Mouse (Mus musculus): ENCODE measurements around the gene Diaph3. TPM values are rescaled to one million over a fixed set of nuclear protein-coding genes. Genes with fewer than 3 reads are reported as not detected.

Gene Diaph3
- 18.5 and 22.9 TPM in 2 replicates for polyA plus RNA-seq (2014; fragmentation: Nextera tagmentation; extraction: Ambion mirVana)

DNA sequence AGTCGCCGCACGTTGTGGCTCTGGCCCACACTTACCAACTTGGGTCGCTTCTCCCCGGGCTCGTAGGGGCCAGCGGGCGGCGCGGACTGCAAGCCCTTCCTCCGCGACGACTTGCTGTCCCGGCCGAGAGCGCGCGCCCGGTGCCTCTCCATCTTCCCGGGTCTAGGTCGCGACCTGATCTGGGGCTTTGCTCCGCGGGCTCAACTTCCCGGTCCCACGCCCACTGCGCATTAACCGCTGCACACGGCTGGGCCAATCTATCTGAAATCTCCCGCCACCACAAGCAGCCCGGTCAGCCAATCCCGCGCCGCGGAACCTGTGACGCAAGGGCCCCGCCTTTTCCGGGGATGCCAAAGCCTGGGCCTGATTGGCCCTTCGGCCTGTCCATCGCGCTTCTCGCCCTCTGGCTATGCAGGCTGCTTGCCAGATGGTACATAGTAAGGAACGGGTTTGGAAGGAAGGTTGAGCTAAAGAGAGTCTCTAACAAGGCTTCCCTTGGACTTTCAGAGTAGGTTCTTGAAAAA lies at the start of gene Diaph3:
Gene Diaph3, minus strand, starts transcription at position 273 of the 524 bp plus-strand sequence.
- Histone ChIP-seq H3K4me1 (replicated peaks; ENCODE audit: control insufficient read depth, insufficient read depth, low read length) (no peaks in the 10 kb centered on the region; the same call in 1 of the 2 replicates), H3K4me2 (peak within 1 kb of the TSS; percentile 76), H3K36me3 (ENCODE audit: control insufficient read depth, insufficient read depth, low read length) (no peaks in the 10 kb centered on the region; the same call in 1 of the 2 replicates), H3K27me3 (replicated peaks; ENCODE audit: control insufficient read depth, insufficient read depth, low read length) (no peaks in the 10 kb centered on the region), H3K9ac (ENCODE audit: low read depth, low read length) (peak within 1 kb of the TSS; percentile 89), H3K4me3 (ENCODE audit: low read depth, low read length) (peak within 1 kb of the TSS; percentile 84), H3K27ac (ENCODE audit: low read depth, low read length) (peak within 1 kb of the TSS; percentile 56; the same call in 1 of the 2 replicates), H3K9me3 (ENCODE audit: control insufficient read depth, low read length) (no peaks in the 10 kb centered on the region)
- ATAC-seq (replicated peaks; ENCODE audit: low FRiP score), result peak; percentile 100
- DNase-seq (ENCODE audit: low spot score), result peak; percentile 98
- under 1% methylated on average over 43 of the region's 43 CpGs for WGBS

DNA sequence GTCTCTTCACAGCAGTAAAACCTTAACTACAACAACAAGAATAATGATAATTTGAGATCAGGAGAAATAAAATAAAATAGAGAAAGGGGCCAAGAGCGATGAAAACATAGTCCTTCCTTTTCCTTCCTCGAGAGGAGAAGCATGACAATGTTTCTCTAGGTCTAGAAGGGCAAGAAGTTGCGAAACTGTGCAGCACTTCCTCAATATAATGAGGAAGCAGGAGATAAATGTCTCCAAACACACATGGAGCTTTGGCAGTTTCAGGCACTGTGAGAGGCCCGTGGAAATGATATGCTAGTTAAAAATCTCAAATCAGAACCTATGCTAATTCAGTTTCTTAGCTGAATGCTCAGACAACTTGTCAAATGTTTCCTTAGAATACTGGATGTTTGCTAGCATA lies 49.6 kb upstream of the Diaph3 start:
- ATAC-seq (replicated peaks; ENCODE audit: low FRiP score) (no peak), DNase-seq (ENCODE audit: low spot score) (no peak)
- H3K4me3 ChIP-seq (ENCODE audit: low read depth, low read length), result no peak overlapping the region
- no peak overlapping the region for H3K27ac ChIP-seq (ENCODE audit: low read depth, low read length)
- H3K4me2 ChIP-seq, result no peak overlapping the region
- no peak overlapping the region for H3K9ac ChIP-seq (ENCODE audit: low read depth, low read length)
- H3K36me3 ChIP-seq (ENCODE audit: control insufficient read depth, insufficient read depth, low read length), result no peaks in the 10 kb centered on the region
- no peaks in the 10 kb centered on the region for H3K4me1 ChIP-seq (replicated peaks; ENCODE audit: control insufficient read depth, insufficient read depth, low read length)
- no peaks in the 10 kb centered on the region for H3K27me3 ChIP-seq (replicated peaks; ENCODE audit: control insufficient read depth, insufficient read depth, low read length)
- H3K9me3 ChIP-seq (ENCODE audit: control insufficient read depth, low read length), result no peaks in the 10 kb centered on the region
- WGBS, result 43% methylated on average over 4 of the region's 4 CpGs

DNA sequence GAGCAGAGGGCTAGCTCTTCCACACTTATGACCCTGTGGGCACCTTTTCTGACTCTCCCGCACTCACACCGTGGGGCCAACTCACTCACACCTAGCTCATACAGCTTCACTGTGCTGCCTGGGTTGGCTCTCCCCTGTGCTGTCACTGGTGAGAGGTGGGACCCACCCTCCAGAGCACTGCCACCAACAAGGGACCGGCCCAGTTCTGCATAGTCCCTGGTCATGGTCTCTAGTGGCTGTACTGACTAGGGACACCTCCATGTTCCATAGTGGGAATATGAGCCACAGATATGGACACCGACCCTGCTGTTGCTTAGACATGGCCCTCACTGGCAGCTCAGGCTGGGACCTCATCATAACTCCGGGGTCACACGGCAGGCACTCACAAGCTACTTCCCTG lies 30.5 kb upstream of the Diaph3 start:
- H3K9ac ChIP-seq (ENCODE audit: low read depth, low read length), result no peak overlapping the region
- WGBS, result 93% methylated on average over 6 of the region's 6 CpGs
- H3K36me3 ChIP-seq (ENCODE audit: control insufficient read depth, insufficient read depth, low read length), result no peaks in the 10 kb centered on the region
- H3K9me3 ChIP-seq (ENCODE audit: control insufficient read depth, low read length), result no peaks in the 10 kb centered on the region
- no peaks in the 10 kb centered on the region for H3K27me3 ChIP-seq (replicated peaks; ENCODE audit: control insufficient read depth, insufficient read depth, low read length)
- no peak for DNase-seq (ENCODE audit: low spot score)
- no peak overlapping the region for H3K4me2 ChIP-seq
- no peak overlapping the region for H3K27ac ChIP-seq (ENCODE audit: low read depth, low read length)
- no peak overlapping the region for H3K4me3 ChIP-seq (ENCODE audit: low read depth, low read length)
- ATAC-seq (replicated peaks; ENCODE audit: low FRiP score), result no peak
- H3K4me1 ChIP-seq (replicated peaks; ENCODE audit: control insufficient read depth, insufficient read depth, low read length), result no peaks in the 10 kb centered on the region

DNA sequence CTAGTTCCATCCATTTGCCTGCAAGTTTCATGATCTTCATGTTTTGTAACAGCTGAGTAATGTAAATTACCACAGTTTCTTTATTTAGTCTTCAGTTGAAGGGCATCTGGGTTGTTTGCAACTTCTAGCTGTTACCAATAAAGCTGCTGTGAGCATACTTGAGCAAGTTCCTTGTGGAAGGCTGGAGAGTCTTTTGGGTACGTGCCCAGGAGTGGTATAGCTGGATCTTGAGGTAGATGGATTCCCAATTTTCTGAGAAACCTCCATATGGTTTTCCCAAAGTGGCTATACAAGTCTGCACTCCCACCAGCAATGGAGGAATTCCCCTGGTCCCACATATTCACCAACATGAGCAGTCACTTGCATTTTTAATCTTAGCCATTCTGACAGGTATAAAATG lies 28.1 kb upstream of the Diaph3 start:
- Histone ChIP-seq H3K4me1 (replicated peaks; ENCODE audit: control insufficient read depth, insufficient read depth, low read length) (no peaks in the 10 kb centered on the region), H3K9me3 (ENCODE audit: control insufficient read depth, low read length) (no peaks in the 10 kb centered on the region), H3K9ac (ENCODE audit: low read depth, low read length) (no peak overlapping the region), H3K27me3 (replicated peaks; ENCODE audit: control insufficient read depth, insufficient read depth, low read length) (no peaks in the 10 kb centered on the region), H3K4me2 (no peak overlapping the region), H3K27ac (ENCODE audit: low read depth, low read length) (no peak overlapping the region), H3K4me3 (ENCODE audit: low read depth, low read length) (no peak overlapping the region), H3K36me3 (ENCODE audit: control insufficient read depth, insufficient read depth, low read length) (no peaks in the 10 kb centered on the region)
- ATAC-seq (replicated peaks; ENCODE audit: low FRiP score) (no peak), DNase-seq (ENCODE audit: low spot score) (no peak)
- 59% methylated on average over 1 of the region's 1 CpGs for WGBS

DNA sequence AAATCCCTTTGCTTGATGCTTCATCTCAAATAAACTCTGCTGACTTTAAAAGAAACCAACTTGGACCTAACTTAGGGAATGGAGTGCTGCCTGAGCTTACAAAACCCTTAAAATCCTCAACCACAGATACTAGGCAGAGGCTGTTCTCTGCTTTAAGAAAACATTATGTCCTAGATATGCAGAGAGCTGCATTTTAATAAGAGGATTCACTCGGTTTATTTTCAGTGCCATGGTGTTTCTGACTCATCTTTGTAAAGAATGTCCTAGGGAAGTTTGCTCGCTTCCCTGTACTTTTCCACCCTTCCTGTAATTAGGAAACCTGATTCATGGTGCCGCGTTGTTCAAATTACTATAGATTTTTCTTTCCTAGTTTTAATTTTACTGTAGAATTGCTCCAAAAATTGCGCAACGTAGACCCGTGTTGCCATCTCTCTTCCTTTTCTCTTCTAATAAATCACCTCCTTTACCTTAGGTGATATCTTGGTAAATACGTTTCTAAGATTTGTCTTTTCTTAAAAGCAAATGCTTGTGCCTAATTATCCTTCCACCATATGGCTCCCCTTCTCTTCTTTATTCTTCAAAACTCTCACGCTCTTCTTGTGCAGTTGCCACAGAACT lies 14.7 kb upstream of the Diaph3 start:
- Histone ChIP-seq H3K9ac (ENCODE audit: low read depth, low read length) (no peak overlapping the region), H3K27me3 (replicated peaks; ENCODE audit: control insufficient read depth, insufficient read depth, low read length) (no peaks in the 10 kb centered on the region), H3K4me3 (ENCODE audit: low read depth, low read length) (no peak overlapping the region), H3K4me1 (replicated peaks; ENCODE audit: control insufficient read depth, insufficient read depth, low read length) (no peaks in the 10 kb centered on the region), H3K4me2 (no peak overlapping the region), H3K27ac (ENCODE audit: low read depth, low read length) (no peak overlapping the region), H3K36me3 (ENCODE audit: control insufficient read depth, insufficient read depth, low read length) (no peaks in the 10 kb centered on the region), H3K9me3 (ENCODE audit: control insufficient read depth, low read length) (no peaks in the 10 kb centered on the region)
- DNase-seq (ENCODE audit: low spot score), result no peak
- 82% methylated on average over 9 of the region's 9 CpGs for WGBS
- no peak for ATAC-seq (replicated peaks; ENCODE audit: low FRiP score)

DNA sequence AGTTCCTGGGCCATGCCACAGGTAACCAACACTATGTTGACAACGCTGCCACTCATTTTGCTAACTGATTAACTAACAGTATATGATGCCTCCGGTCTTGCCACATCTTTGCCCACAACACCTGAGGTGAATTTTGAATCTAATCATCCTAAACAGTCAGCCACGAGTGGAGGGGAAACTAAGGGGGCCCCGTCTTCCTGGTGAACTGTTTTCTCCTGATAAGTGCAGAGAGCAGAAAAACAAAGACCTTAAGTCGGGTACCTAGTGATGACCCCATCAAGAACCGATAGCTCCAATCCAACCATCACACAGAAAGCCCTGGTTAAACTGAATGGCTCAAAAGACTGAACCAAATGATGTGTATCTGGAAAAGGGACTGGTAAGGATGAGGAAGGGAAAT lies 8.6 kb upstream of the Diaph3 start:
- WGBS, result 46% methylated on average over 6 of the region's 6 CpGs
- Histone ChIP-seq H3K4me1 (replicated peaks; ENCODE audit: control insufficient read depth, insufficient read depth, low read length) (no peaks in the 10 kb centered on the region), H3K4me3 (ENCODE audit: low read depth, low read length) (no peak overlapping the region), H3K9ac (ENCODE audit: low read depth, low read length) (no peak overlapping the region), H3K9me3 (ENCODE audit: control insufficient read depth, low read length) (no peaks in the 10 kb centered on the region), H3K27ac (ENCODE audit: low read depth, low read length) (no peak overlapping the region), H3K4me2 (no peak overlapping the region), H3K27me3 (replicated peaks; ENCODE audit: control insufficient read depth, insufficient read depth, low read length) (no peaks in the 10 kb centered on the region), H3K36me3 (ENCODE audit: control insufficient read depth, insufficient read depth, low read length) (no peaks in the 10 kb centered on the region)
- DNase-seq (ENCODE audit: low spot score) (no peak), ATAC-seq (replicated peaks; ENCODE audit: low FRiP score) (peak; percentile 72)

DNA sequence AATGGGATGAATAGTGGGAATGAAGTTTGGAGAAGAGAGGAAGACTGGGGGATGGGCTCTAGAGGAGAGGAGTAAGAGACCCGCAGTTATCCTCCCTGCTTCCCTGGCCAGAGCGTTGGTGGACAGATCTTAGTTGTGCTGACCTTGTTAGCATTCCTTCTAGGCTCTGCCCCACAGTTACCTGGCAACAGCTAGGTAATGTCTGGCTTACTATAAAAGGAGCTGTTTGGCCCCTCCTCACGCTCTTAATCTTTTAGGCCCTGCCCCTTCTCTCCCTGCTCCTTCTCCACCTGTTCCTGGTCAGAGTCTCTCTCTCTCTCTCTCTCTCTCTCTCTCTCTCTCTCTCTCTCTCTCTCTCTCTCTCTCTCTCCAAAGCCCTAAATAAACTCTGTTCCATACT lies 5.7 kb upstream of the Diaph3 start:
- H3K4me1 ChIP-seq (replicated peaks; ENCODE audit: control insufficient read depth, insufficient read depth, low read length), result no peaks in the 10 kb centered on the region; the same call in 1 of the 2 replicates
- no peak for DNase-seq (ENCODE audit: low spot score)
- WGBS, result 56% methylated on average over 3 of the region's 3 CpGs
- H3K36me3 ChIP-seq (ENCODE audit: control insufficient read depth, insufficient read depth, low read length), result no peaks in the 10 kb centered on the region
- no peak overlapping the region for H3K4me3 ChIP-seq (ENCODE audit: low read depth, low read length)
- no peaks in the 10 kb centered on the region for H3K27me3 ChIP-seq (replicated peaks; ENCODE audit: control insufficient read depth, insufficient read depth, low read length)
- no peaks in the 10 kb centered on the region for H3K9me3 ChIP-seq (ENCODE audit: control insufficient read depth, low read length)
- H3K9ac ChIP-seq (ENCODE audit: low read depth, low read length), result no peak overlapping the region
- H3K4me2 ChIP-seq, result no peak overlapping the region
- H3K27ac ChIP-seq (ENCODE audit: low read depth, low read length), result no peak overlapping the region
- ATAC-seq (replicated peaks; ENCODE audit: low FRiP score), result no peak

DNA sequence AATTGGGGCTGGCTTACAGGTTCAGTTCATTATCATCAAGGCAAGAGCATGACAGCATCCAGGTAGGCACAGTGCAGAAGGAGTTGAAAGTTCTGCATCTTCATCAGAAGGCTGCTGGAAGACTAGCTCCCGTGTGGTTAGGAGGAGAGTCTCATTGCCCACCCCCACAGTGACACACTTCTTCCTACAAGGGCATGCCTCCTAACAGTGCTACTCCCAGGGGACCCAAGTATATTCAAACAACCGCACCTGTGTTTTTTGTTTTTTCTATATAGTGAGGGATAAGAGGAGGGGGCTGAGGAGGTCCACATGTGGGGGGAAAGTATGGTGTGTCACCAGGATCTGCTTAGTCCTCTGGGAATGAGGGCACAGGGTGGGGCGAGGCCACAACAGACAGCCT lies 4.3 kb upstream of the Diaph3 start:
- H3K9me3 ChIP-seq (ENCODE audit: control insufficient read depth, low read length), result no peaks in the 10 kb centered on the region
- ATAC-seq (replicated peaks; ENCODE audit: low FRiP score) (no peak), DNase-seq (ENCODE audit: low spot score) (no peak)
- WGBS, result 83% methylated on average over 3 of the region's 3 CpGs
- H3K4me2 ChIP-seq, result no peak overlapping the region
- no peak overlapping the region for H3K27ac ChIP-seq (ENCODE audit: low read depth, low read length)
- H3K9ac ChIP-seq (ENCODE audit: low read depth, low read length), result no peak overlapping the region
- no peaks in the 10 kb centered on the region for H3K27me3 ChIP-seq (replicated peaks; ENCODE audit: control insufficient read depth, insufficient read depth, low read length)
- no peaks in the 10 kb centered on the region for H3K36me3 ChIP-seq (ENCODE audit: control insufficient read depth, insufficient read depth, low read length)
- H3K4me1 ChIP-seq (replicated peaks; ENCODE audit: control insufficient read depth, insufficient read depth, low read length), result no peaks in the 10 kb centered on the region; the same call in 1 of the 2 replicates
- H3K4me3 ChIP-seq (ENCODE audit: low read depth, low read length), result no peak overlapping the region

DNA sequence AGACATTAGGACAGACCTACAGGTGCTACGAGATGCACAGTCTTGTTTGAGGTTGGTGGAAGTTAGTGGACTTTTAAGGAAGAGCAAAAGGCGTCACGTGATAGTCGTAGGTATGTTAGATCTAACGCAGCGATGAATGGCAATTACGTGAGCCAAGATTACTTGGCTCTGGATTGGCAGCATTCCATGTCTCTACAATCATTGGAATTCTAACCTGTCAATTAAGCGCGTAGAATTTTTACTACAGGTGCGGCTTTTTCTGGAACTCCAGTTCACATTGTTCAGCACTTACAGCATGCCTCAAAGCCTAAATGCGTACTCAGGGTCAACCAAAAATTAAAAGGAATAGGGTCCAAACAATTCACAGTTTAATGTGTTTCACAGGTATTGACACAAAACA lies 742 bp upstream of the Diaph3 start:
- no peaks in the 10 kb centered on the region for H3K27me3 ChIP-seq (replicated peaks; ENCODE audit: control insufficient read depth, insufficient read depth, low read length)
- H3K4me3 ChIP-seq (ENCODE audit: low read depth, low read length), result peak overlapping the region; percentile 84
- H3K36me3 ChIP-seq (ENCODE audit: control insufficient read depth, insufficient read depth, low read length), result no peaks in the 10 kb centered on the region; the same call in 1 of the 2 replicates
- H3K9me3 ChIP-seq (ENCODE audit: control insufficient read depth, low read length), result no peaks in the 10 kb centered on the region
- ATAC-seq (replicated peaks; ENCODE audit: low FRiP score), result no peak
- peak overlapping the region; percentile 56; the same call in 1 of the 2 replicates for H3K27ac ChIP-seq (ENCODE audit: low read depth, low read length)
- DNase-seq (ENCODE audit: low spot score), result no peak
- peak overlapping the region; percentile 89 for H3K9ac ChIP-seq (ENCODE audit: low read depth, low read length)
- H3K4me1 ChIP-seq (replicated peaks; ENCODE audit: control insufficient read depth, insufficient read depth, low read length), result no peaks in the 10 kb centered on the region; the same call in 1 of the 2 replicates
- 81% methylated on average over 11 of the region's 11 CpGs for WGBS
- peak overlapping the region; percentile 76 for H3K4me2 ChIP-seq

Measured in liver, embryonic 11.5 days (tissue).